Mouse (Mus musculus): ENCODE measurements around the gene Rad51b. TPM values are rescaled to one million over a fixed set of nuclear protein-coding genes. Genes with fewer than 3 reads are reported as not detected.
A peak's percentile ranks its signal among the peaks of the same experiment; 100 is the strongest.

The Rad51b gene
- total and polyA plus RNA-seq, 3 experiments = 6.5 to 8.6 (median 8.5) TPM

- H3K9ac ChIP-seq (ENCODE audit: insufficient read depth, low read depth) = no peak overlapping the region
- in situ Hi-C loops (cut with MboI; ENCODE audit: low pct_ligation_motif_present, low pct_unique_long_range_greater_than_20kb, low sequenced_read_pairs) = no loop called here
- H3K27ac ChIP-seq (ENCODE audit: insufficient read depth, low read depth) = no peak overlapping the region
- H3K9me3 ChIP-seq (replicated peaks; ENCODE audit: low read length) = no peaks in the 10 kb centered on the region
- H3K79me2 ChIP-seq (replicated peaks; ENCODE audit: control insufficient read depth, extremely low read depth, insufficient read depth, poor library complexity, severe bottlenecking) = no peaks in the 10 kb centered on the region
- H3K36me3 ChIP-seq (replicated peaks in 1 of 2; ENCODE audit: control insufficient read depth in 1 of 2, insufficient read depth in 1 of 2, low read length in 1 of 2) = no peaks in the 10 kb centered on the region
- H3K4me1 ChIP-seq (ENCODE audit: control insufficient read depth in 1 of 2, insufficient read depth in 2 of 2) = peaks cover 8 to 36% of the 10 kb centered on the region in 2 experiments; a peak in 3 of 4 replicates
- no peak overlapping the region for H3K4me3 ChIP-seq (replicated peaks in 1 of 3; ENCODE audit: low read depth in 2 of 3, low read length in 2 of 3, poor library complexity in 1 of 3)
- TF ChIP-seq ELF1 (IDR thresholded peaks at IDR 0.05; ENCODE audit: low read depth, low read length) = no peak
- TF ChIP-seq USF2 (conservative IDR thresholded peaks at IDR 0.05; ENCODE audit: low read depth, low read length) = no peak
- no peak for TF ChIP-seq ZC3H11A (IDR thresholded peaks at IDR 0.05; ENCODE audit: low read depth, low read length)
- TF ChIP-seq MYC (IDR thresholded peaks at IDR 0.05; ENCODE audit: low read depth, low read length) = no peak
- TF ChIP-seq ZNF384 (IDR thresholded peaks at IDR 0.05; ENCODE audit: low read depth, low read length) = no peak
- TF ChIP-seq TBP (conservative IDR thresholded peaks at IDR 0.05; ENCODE audit: low read depth, low read length) = no peak
- dilution Hi-C loops (cut with MboI; ENCODE audit: extremely low pct_ligation_motif_present, extremely low pct_unique_long_range_greater_than_20kb, low sequenced_read_pairs) = no loop called here
- no peak for DNase-seq (ENCODE audit: extremely low read depth)
- H3K27me3 ChIP-seq (replicated peaks) = no peaks in the 10 kb centered on the region
- no peak overlapping the region for H3K4me2 ChIP-seq (ENCODE audit: insufficient read depth, low read depth, poor library complexity, severe bottlenecking)
Observed at GRCm38 (mm10) chr12:79598901-79599300, 301.8 kb downstream of the Rad51b start.

- in situ Hi-C loops (cut with MboI; ENCODE audit: low pct_ligation_motif_present, low pct_unique_long_range_greater_than_20kb, low sequenced_read_pairs) = loop anchor here (10.0 kb wide), 2 partner anchors 515 to 545 kb away; partner anchors contain the start of gene Zfp36l1
- peak overlapping the region; percentile 86 for H3K4me2 ChIP-seq (ENCODE audit: insufficient read depth, low read depth, poor library complexity, severe bottlenecking)
- TF ChIP-seq ZKSCAN1 (IDR thresholded peaks at IDR 0.05; ENCODE audit: borderline replicate concordance, low read depth, low read length) (no peak), GABPA (IDR thresholded peaks at IDR 0.05; ENCODE audit: insufficient replicate concordance, low read depth, low read length) (no peak), E2F4 (IDR thresholded peaks at IDR 0.05; ENCODE audit: insufficient replicate concordance, low read depth, low read length) (no peak), SIN3A (IDR thresholded peaks at IDR 0.05; ENCODE audit: low read length) (0 out of 2 replicates have a peak, but pooled peaks have one; percentile 8), MYC (IDR thresholded peaks at IDR 0.05; ENCODE audit: low read depth, low read length) (0 out of 2 replicates have a peak, but pooled peaks have one; percentile 25), KAT2A (IDR thresholded peaks at IDR 0.05; ENCODE audit: insufficient replicate concordance, low read length) (no peak), NELFE (IDR thresholded peaks at IDR 0.05; ENCODE audit: low read depth, low read length) (no peak), BHLHE40 (IDR thresholded peaks at IDR 0.05; ENCODE audit: low read depth, low read length) (peak; percentile 67), EP300 (IDR thresholded peaks at IDR 0.05; ENCODE audit: low read length) (peak; percentile 97), ZC3H11A (IDR thresholded peaks at IDR 0.05; ENCODE audit: low read depth, low read length) (no peak), IRF4 (IDR thresholded peaks at IDR 0.05; ENCODE audit: low read depth, low read length) (peak; percentile 99), JUND (conservative IDR thresholded peaks at IDR 0.05; ENCODE audit: low read depth, low read length) (peak; percentile 99), CTCF (conservative IDR thresholded peaks at IDR 0.05 in 1 of 2, IDR thresholded peaks at IDR 0.05 in 1 of 2; ENCODE audit: low read depth in 2 of 2, low read length in 2 of 2) (no peak), NRF1 (IDR thresholded peaks at IDR 0.05; ENCODE audit: low read depth, low read length) (no peak), ELF1 (IDR thresholded peaks at IDR 0.05; ENCODE audit: low read depth, low read length) (no peak), ZNF384 (IDR thresholded peaks at IDR 0.05; ENCODE audit: low read depth, low read length) (peak; percentile 93), UBTF (IDR thresholded peaks at IDR 0.05; ENCODE audit: low read depth, low read length) (no peak), HCFC1 (IDR thresholded peaks at IDR 0.05; ENCODE audit: low read depth, low read length) (no peak), MEF2A (IDR thresholded peaks at IDR 0.05; ENCODE audit: borderline replicate concordance, low read depth, low read length) (peak; percentile 86), MAX (IDR thresholded peaks at IDR 0.05; ENCODE audit: low read length) (no peak), CHD1 (IDR thresholded peaks at IDR 0.05; ENCODE audit: low read depth, low read length) (no peak), POLR2AphosphoS2 (IDR thresholded peaks at IDR 0.05; ENCODE audit: low read depth, low read length) (no peak), SMC3 (IDR thresholded peaks at IDR 0.05; ENCODE audit: low read depth, low read length) (peak; percentile 23; the same call in 1 of the 2 replicates), POLR2A (IDR thresholded peaks at IDR 0.05; ENCODE audit: low read depth, low read length) (0 out of 2 replicates have a peak, but pooled peaks have one; percentile 18), TCF12 (IDR thresholded peaks at IDR 0.05; ENCODE audit: low read depth, low read length) (peak; percentile 60), RAD21 (IDR thresholded peaks at IDR 0.05; ENCODE audit: low read depth, low read length) (no peak; the same call in 1 of the 2 replicates), CHD2 (IDR thresholded peaks at IDR 0.05; ENCODE audit: low read length) (no peak; the same call in 1 of the 2 replicates), USF1 (IDR thresholded peaks at IDR 0.05; ENCODE audit: low read depth, low read length) (no peak), MXI1 (IDR thresholded peaks at IDR 0.05; ENCODE audit: low read depth, low read length) (no peak), TBP (conservative IDR thresholded peaks at IDR 0.05; ENCODE audit: low read depth, low read length) (no peak)
Observed at GRCm38 (mm10) chr12:79600149-79600769, 303.2 kb downstream of the Rad51b start.

More at GRCm38 (mm10) chr12:79600149-79600769, 303.2 kb downstream of the Rad51b start:
- H3K27me3 ChIP-seq (replicated peaks) = no peaks in the 10 kb centered on the region
- dilution Hi-C loops (cut with MboI; ENCODE audit: extremely low pct_ligation_motif_present, extremely low pct_unique_long_range_greater_than_20kb, low sequenced_read_pairs) = no loop called here
- peak; percentile 90 for DNase-seq (ENCODE audit: extremely low read depth)
- peaks cover 0 to 8% of the 10 kb centered on the region in 2 experiments for H3K36me3 ChIP-seq (replicated peaks in 1 of 2; ENCODE audit: control insufficient read depth in 1 of 2, insufficient read depth in 1 of 2, low read length in 1 of 2)
- H3K9me3 ChIP-seq (replicated peaks; ENCODE audit: low read length) = no peaks in the 10 kb centered on the region
- peaks cover 8 to 36% of the 10 kb centered on the region in 2 experiments; a peak in 3 of 4 replicates for H3K4me1 ChIP-seq (ENCODE audit: control insufficient read depth in 1 of 2, insufficient read depth in 2 of 2)
- H3K27ac ChIP-seq (ENCODE audit: insufficient read depth, low read depth) = peak overlapping the region; percentile 77
- no peak overlapping the region for H3K4me3 ChIP-seq (replicated peaks in 1 of 3; ENCODE audit: low read depth in 2 of 3, low read length in 2 of 3, poor library complexity in 1 of 3)
- H3K9ac ChIP-seq (ENCODE audit: insufficient read depth, low read depth) = no peak overlapping the region
- H3K79me2 ChIP-seq (replicated peaks; ENCODE audit: control insufficient read depth, extremely low read depth, insufficient read depth, poor library complexity, severe bottlenecking) = no peaks in the 10 kb centered on the region
